Mouse (Mus musculus) lung, postnatal 14 days (tissue): ENCODE results near the gene Aamp.
A peak's percentile ranks its signal among the peaks of the same experiment; 100 is the strongest.
"Not testable (repeated sequence)": the region's sequence is repeated elsewhere in the genome, so short reads cannot be mapped to it uniquely, and the experiment has no call there.

ENCODE experiments used
- DNase-seq: peaks from one replicate; pipeline ENCODE4 v3.0.0; 2021

Gene Aamp

GRCm38 (mm10) chr1:74300347-74301110 is 16.0 kb upstream of the Aamp start:
- DNase-seq, result no peak

GRCm38 (mm10) chr1:74298996-74299395 is 14.5 kb upstream of the Aamp start:
- DNase-seq, result peak; percentile 67

- no peak for DNase-seq
Measured at GRCm38 (mm10) chr1:74298157-74298750, 13.7 kb upstream of the Aamp start.

GRCm38 (mm10) chr1:74297269-74297668 is 12.7 kb upstream of the Aamp start:
- DNase-seq, result peak; percentile 59

- DNase-seq, result no peak
Measured at GRCm38 (mm10) chr1:74296477-74296876, 11.9 kb upstream of the Aamp start.

- peak; percentile 93 for DNase-seq
Measured at GRCm38 (mm10) chr1:74295456-74296171, 11.1 kb upstream of the Aamp start.

GRCm38 (mm10) chr1:74294733-74295455 is 10.4 kb upstream of the Aamp start:
- DNase-seq, result no peak

GRCm38 (mm10) chr1:74294090-74294643 is 9.6 kb upstream of the Aamp start:
- no peak for DNase-seq

GRCm38 (mm10) chr1:74293306-74293960 is 8.9 kb upstream of the Aamp start:
- no peak for DNase-seq

GRCm38 (mm10) chr1:74292331-74293020 is 7.9 kb upstream of the Aamp start:
- no peak for DNase-seq

GRCm38 (mm10) chr1:74290141-74290540 is 5.6 kb upstream of the Aamp start:
- DNase-seq, result no peak

- no peak for DNase-seq
Measured at GRCm38 (mm10) chr1:74289740-74290139, 5.2 kb upstream of the Aamp start.

- no peak for DNase-seq
Measured at GRCm38 (mm10) chr1:74289248-74289647, 4.7 kb upstream of the Aamp start.

- no peak for DNase-seq
Measured at GRCm38 (mm10) chr1:74288327-74288726, 3.8 kb upstream of the Aamp start.

GRCm38 (mm10) chr1:74286869-74287607 is 2.5 kb upstream of the Aamp start:
- not testable (repeated sequence) for DNase-seq

- DNase-seq, result no peak
Measured at GRCm38 (mm10) chr1:74285212-74286010, 873 bp upstream of the Aamp start.

- DNase-seq, result peak; percentile 54
Measured at GRCm38 (mm10) chr1:74283686-74284463, 663 bp downstream of the Aamp start.

- DNase-seq, result no peak
Measured at GRCm38 (mm10) chr1:74282896-74283625, 1.5 kb downstream of the Aamp start.

- no peak for DNase-seq
Measured at GRCm38 (mm10) chr1:74281886-74282285, 2.7 kb downstream of the Aamp start.
